Mouse (Mus musculus) kidney, adult 2 months (tissue): ENCODE measurements around the gene Apeh. TPM values are rescaled to one million over a fixed set of nuclear protein-coding genes. Genes with fewer than 3 reads are reported as not detected.

Experiments used
- DNase-seq: peaks from one replicate; pipeline ENCODE4 v3.0.0; 2021
- H3K27ac ChIP-seq: fragments of 200-500 bp; 2 replicates; pipeline ENCODE4 v1.5.1; 2012; ENCODE audit warnings: low read depth, low read length, control low read depth, inconsistent platforms; ENCODE audit not compliant: insufficient read depth
- H3K27me3 ChIP-seq: fragments of 200-500 bp; replicated peaks from 2 replicates; pipeline ENCODE4 v1.6.1; 2012; ENCODE audit warnings: mild to moderate bottlenecking, moderate library complexity, low read length, inconsistent platforms; ENCODE audit not compliant: control insufficient read depth, insufficient read depth
- H3K36me3 ChIP-seq: fragments of 200-500 bp; 2 replicates; pipeline ENCODE4 v1.6.1; 2012; ENCODE audit warnings: mild to moderate bottlenecking, moderate library complexity, low read length, inconsistent platforms; ENCODE audit not compliant: control insufficient read depth, insufficient read depth
- H3K4me1 ChIP-seq: fragments of 200-500 bp; 2 replicates; pipeline ENCODE4 v1.6.1; 2011; ENCODE audit warnings: low read length; ENCODE audit not compliant: control insufficient read depth, insufficient read depth
- H3K4me3 ChIP-seq: fragments of 200-500 bp; 2 replicates; pipeline ENCODE4 v1.5.1; 2011; ENCODE audit warnings: mild to moderate bottlenecking, low read depth, low read length, control low read depth; ENCODE audit not compliant: insufficient read depth
- CTCF ChIP-seq: fragments of 200-500 bp; conservative IDR thresholded peaks from 2 replicates; pipeline ENCODE4 v1.5.1; 2011; ENCODE audit warnings: low read depth, mild to moderate bottlenecking, control low read depth, low read length, moderate library complexity, mixed read lengths; ENCODE audit not compliant: insufficient read depth, insufficient read length
- POLR2A ChIP-seq: fragments of 200-500 bp; IDR thresholded peaks from one replicate; pipeline ENCODE4 v1.6.1; 2011; ENCODE audit warnings: low read depth, low read length, control low read depth
- WGBS: fragments of 180-500 bp; shearing (Covaris S2); methylation state at CpG from one replicate; pipeline ENCODE4 v1.1.7; 2018; 5-methylcytosine and 5-hydroxymethylcytosine counted together
- polyA plus RNA-seq: library from polyadenylated mRNA; depleted of rRNA; stranded (reverse); fragments of >200 nt; gene quantifications from 2 replicates; pipeline ENCODE4 v1.2.3, GENCODE M21; 2012

Apeh gene
- polyA plus RNA-seq, 1 experiment = 299 TPM

DNA sequence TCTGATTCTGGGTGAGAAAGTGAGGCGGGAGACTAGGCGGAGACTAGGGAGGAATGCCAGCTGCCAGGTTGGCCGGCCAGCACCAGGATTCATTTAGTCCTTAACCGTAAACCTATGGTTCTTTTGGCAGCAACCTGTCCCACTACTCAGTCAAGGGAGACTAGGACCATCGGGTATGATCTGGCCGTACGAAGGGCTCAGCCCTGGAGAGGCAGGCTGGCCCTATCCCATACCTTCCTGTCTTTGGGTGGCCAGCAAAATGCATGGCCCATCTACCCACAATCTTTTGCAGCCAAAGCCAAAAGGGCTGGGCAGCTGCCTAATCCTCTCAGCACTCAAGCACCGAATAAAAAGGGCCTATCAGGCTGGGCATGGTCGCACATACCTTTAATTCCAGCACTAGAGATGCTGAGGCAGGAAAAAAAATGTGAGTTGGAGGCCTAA lies 21.9 kb downstream of the Apeh start:
- TF ChIP-seq POLR2A = no peak
- no peak for TF ChIP-seq CTCF
- no peak for DNase-seq
- Histone ChIP-seq H3K27me3 (no peaks in the 10 kb centered on the region), H3K4me1 (no peaks in the 10 kb centered on the region), H3K27ac (no peak overlapping the region), H3K4me3 (no peak overlapping the region), H3K36me3 (no peaks in the 10 kb centered on the region)
- WGBS = 73% methylated on average over 9 of the region's 9 CpGs

GRCm38 (mm10) chr9:108071801-108072200 lies 22.6 kb downstream of the Apeh start:
- H3K27me3 ChIP-seq = no peaks in the 10 kb centered on the region
- H3K4me3 ChIP-seq = no peak overlapping the region
- H3K27ac ChIP-seq = no peak overlapping the region
- TF ChIP-seq CTCF (no peak), POLR2A (no peak)
- no peaks in the 10 kb centered on the region for H3K36me3 ChIP-seq
- no peaks in the 10 kb centered on the region for H3K4me1 ChIP-seq
- DNase-seq = no peak
- 91% methylated on average over 4 of the region's 4 CpGs for WGBS

DNA sequence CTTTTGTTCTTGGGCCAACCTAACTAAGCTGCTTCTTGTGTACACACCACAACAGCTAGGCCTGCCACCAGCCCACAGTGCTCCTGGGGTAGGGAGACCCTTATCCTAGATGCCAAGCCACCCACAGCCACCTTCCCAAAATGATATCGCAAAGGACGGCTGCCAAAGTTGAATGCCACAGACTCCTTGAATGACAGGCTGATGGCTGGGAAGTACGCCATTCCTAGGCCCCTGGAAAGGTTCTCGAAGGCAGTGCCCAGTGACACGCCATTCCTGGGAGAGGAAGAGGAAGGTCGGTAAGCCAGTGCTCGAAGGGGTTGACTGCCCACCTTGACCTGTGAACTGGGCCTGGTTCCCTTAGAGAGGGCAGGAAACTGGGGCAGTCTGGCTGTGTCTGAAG lies 24.9 kb downstream of the Apeh start:
- Histone ChIP-seq H3K4me1 (no peaks in the 10 kb centered on the region), H3K4me3 (no peak overlapping the region), H3K36me3 (no peaks in the 10 kb centered on the region), H3K27ac (no peak overlapping the region), H3K27me3 (no peaks in the 10 kb centered on the region)
- no peak for DNase-seq
- WGBS = 79% methylated on average over 7 of the region's 7 CpGs
- no peak for TF ChIP-seq CTCF
- no peak for TF ChIP-seq POLR2A

- DNase-seq = no peak
- WGBS = 95% methylated on average over 9 of the region's 9 CpGs
- no peaks in the 10 kb centered on the region for H3K36me3 ChIP-seq
- no peak overlapping the region for H3K27ac ChIP-seq
- TF ChIP-seq POLR2A = no peak
- TF ChIP-seq CTCF = no peak
- no peaks in the 10 kb centered on the region for H3K4me1 ChIP-seq
- no peaks in the 10 kb centered on the region for H3K27me3 ChIP-seq
- H3K4me3 ChIP-seq = no peak overlapping the region
Measured at GRCm38 (mm10) chr9:108069007-108069406, 25.4 kb downstream of the Apeh start.

DNA sequence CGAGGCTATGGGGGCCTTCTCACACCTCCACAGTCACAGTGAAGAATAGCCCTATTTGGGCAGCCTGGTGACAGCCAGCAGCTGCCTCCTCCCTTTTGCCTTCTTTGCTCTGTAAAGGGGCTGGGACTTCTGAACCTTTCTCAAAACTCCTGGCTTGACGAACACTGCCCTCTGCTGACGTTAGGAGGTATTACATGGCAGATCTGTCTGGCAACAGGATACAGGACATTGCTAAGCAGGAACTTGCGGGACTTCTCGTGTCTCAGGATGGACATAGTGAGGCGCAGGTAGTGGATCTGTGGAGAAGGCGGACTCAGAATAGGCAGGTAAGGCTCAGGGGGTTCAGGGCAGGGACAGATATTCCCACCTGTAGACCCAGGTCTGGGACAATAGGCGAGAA lies 26.5 kb downstream of the Apeh start:
- Histone ChIP-seq H3K4me1 (no peaks in the 10 kb centered on the region), H3K27ac (no peak overlapping the region), H3K36me3 (no peaks in the 10 kb centered on the region), H3K4me3 (no peak overlapping the region), H3K27me3 (no peaks in the 10 kb centered on the region)
- DNase-seq = peak; percentile 87
- 21% methylated on average over 8 of the region's 8 CpGs for WGBS
- no peak for TF ChIP-seq POLR2A
- peak; percentile 96 for TF ChIP-seq CTCF

GRCm38 (mm10) chr9:108067199-108067598 lies 27.2 kb downstream of the Apeh start:
- no peak for DNase-seq
- Histone ChIP-seq H3K27ac (no peak overlapping the region), H3K36me3 (no peaks in the 10 kb centered on the region), H3K27me3 (no peaks in the 10 kb centered on the region), H3K4me3 (no peak overlapping the region), H3K4me1 (no peaks in the 10 kb centered on the region)
- WGBS = 84% methylated on average over 7 of the region's 7 CpGs
- TF ChIP-seq POLR2A = no peak
- TF ChIP-seq CTCF = no peak

- 41% methylated on average over 5 of the region's 5 CpGs for WGBS
- peak; percentile 73 for TF ChIP-seq CTCF
- TF ChIP-seq POLR2A = no peak
- Histone ChIP-seq H3K4me3 (no peak overlapping the region), H3K27me3 (no peaks in the 10 kb centered on the region), H3K36me3 (no peaks in the 10 kb centered on the region), H3K27ac (no peak overlapping the region), H3K4me1 (no peaks in the 10 kb centered on the region)
- DNase-seq = peak; percentile 68
Measured at GRCm38 (mm10) chr9:108065491-108066011, 28.9 kb downstream of the Apeh start.
